Mouse (Mus musculus) embryo, embryonic 10.5 days (tissue): ENCODE measurements around the gene Gm12216.
"Not testable (repeated sequence)": the region's sequence is repeated elsewhere in the genome, so short reads cannot be mapped to it uniquely, and the experiment has no call there.

Experiments used
- DNase-seq: peaks from one replicate; pipeline ENCODE4 v3.0.0-alpha.2; 2015; ENCODE audit warnings: low spot score

The Gm12216 gene

GRCm38 (mm10) chr11:53873909-53874704, 15.1 kb upstream of the Gm12216 start:
- DNase-seq = not testable (repeated sequence)

- no peak for DNase-seq
Observed at GRCm38 (mm10) chr11:53871786-53872507, 12.9 kb upstream of the Gm12216 start.

GRCm38 (mm10) chr11:53869172-53869571, 10.1 kb upstream of the Gm12216 start:
- no peak for DNase-seq

GRCm38 (mm10) chr11:53868323-53868722, 9.3 kb upstream of the Gm12216 start:
- not testable (repeated sequence) for DNase-seq

- not testable (repeated sequence) for DNase-seq
Observed at GRCm38 (mm10) chr11:53864724-53865310, 5.8 kb upstream of the Gm12216 start.

- not testable (repeated sequence) for DNase-seq
Observed at GRCm38 (mm10) chr11:53860944-53861343, 1.9 kb upstream of the Gm12216 start.

GRCm38 (mm10) chr11:53858058-53858760, 847 bp downstream of the Gm12216 start:
- DNase-seq = no peak

- DNase-seq = no peak
Observed at GRCm38 (mm10) chr11:53853665-53854064, 5.4 kb downstream of the Gm12216 start.

- no peak for DNase-seq
Observed at GRCm38 (mm10) chr11:53851795-53852194, 7.3 kb downstream of the Gm12216 start.

- DNase-seq = peak; percentile 85
Observed at GRCm38 (mm10) chr11:53849588-53850320, 9.3 kb downstream of the Gm12216 start.

- no peak for DNase-seq
Observed at GRCm38 (mm10) chr11:53845680-53846079, 13.4 kb downstream of the Gm12216 start.

- no peak for DNase-seq
Observed at GRCm38 (mm10) chr11:53843106-53843505, 15.9 kb downstream of the Gm12216 start.

- DNase-seq = no peak
Observed at GRCm38 (mm10) chr11:53842161-53842581, 16.9 kb downstream of the Gm12216 start.

- DNase-seq = no peak
Observed at GRCm38 (mm10) chr11:53841514-53841913, 17.5 kb downstream of the Gm12216 start.

GRCm38 (mm10) chr11:53839663-53840642, 19.1 kb downstream of the Gm12216 start:
- no peak for DNase-seq

GRCm38 (mm10) chr11:53839147-53839546, 19.9 kb downstream of the Gm12216 start:
- no peak for DNase-seq

GRCm38 (mm10) chr11:53837731-53838130, 21.3 kb downstream of the Gm12216 start:
- DNase-seq = no peak

GRCm38 (mm10) chr11:53835379-53836010, 23.6 kb downstream of the Gm12216 start:
- DNase-seq = no peak

- no peak for DNase-seq
Observed at GRCm38 (mm10) chr11:53825409-53825808, 33.6 kb downstream of the Gm12216 start.

GRCm38 (mm10) chr11:53821945-53822338, 37.1 kb downstream of the Gm12216 start:
- no peak for DNase-seq
